Mouse (Mus musculus) forebrain, embryonic 11.5 days (tissue): ENCODE results near the gene Hyal2. TPM values are rescaled to one million over a fixed set of nuclear protein-coding genes. Genes with fewer than 3 reads are reported as not detected.

Experiments
- ATAC-seq: fragments of 200-750 bp; cut with Nextera tagmentation; replicated peaks from 2 replicates; pipeline ENCODE4 v1.8.0; 2017; ENCODE audit warnings: moderate TSS enrichment; ENCODE audit not compliant: low FRiP score
- DNase-seq: peaks from one replicate; pipeline ENCODE4 v3.0.0-alpha.2; 2017; ENCODE audit warnings: low spot score
- H3K27ac ChIP-seq: fragments of 300-500 bp; sonication (generic); 2 replicates; pipeline ENCODE4 v1.5.1; 2014; ENCODE audit warnings: low read depth, low read length
- H3K27me3 ChIP-seq: fragments of 300-500 bp; sonication (generic); 2 replicates; pipeline ENCODE4 v1.6.1; 2014; ENCODE audit warnings: mild to moderate bottlenecking, low read length, mixed read lengths; ENCODE audit not compliant: control insufficient read depth, insufficient read depth
- H3K36me3 ChIP-seq: fragments of 300-500 bp; sonication (generic); 2 replicates; pipeline ENCODE4 v1.6.1; 2014; ENCODE audit warnings: mild to moderate bottlenecking, low read length, moderate library complexity, mixed read lengths; ENCODE audit not compliant: control insufficient read depth, insufficient read depth
- H3K4me1 ChIP-seq: fragments of 300-500 bp; sonication (generic); replicated peaks from 2 replicates; pipeline ENCODE4 v1.6.1; 2014; ENCODE audit warnings: low read length, mixed read lengths; ENCODE audit not compliant: control insufficient read depth, insufficient read depth
- H3K4me2 ChIP-seq: fragments of 300-500 bp; sonication (generic); 2 replicates; pipeline ENCODE4 v1.6.1; 2014; ENCODE audit warnings: low read depth, mild to moderate bottlenecking, low read length, moderate library complexity, mixed read lengths; ENCODE audit not compliant: severe bottlenecking
- H3K4me3 ChIP-seq: fragments of 300-500 bp; sonication (generic); 2 replicates; pipeline ENCODE4 v1.5.1; 2014; ENCODE audit warnings: low read depth, low read length
- H3K9ac ChIP-seq: fragments of 300-500 bp; sonication (generic); 2 replicates; pipeline ENCODE4 v1.6.1; 2014; ENCODE audit warnings: low read length
- H3K9me3 ChIP-seq: fragments of 300-500 bp; sonication (generic); 2 replicates; pipeline ENCODE4 v1.6.1; 2016; ENCODE audit warnings: low read length, mixed read lengths; ENCODE audit not compliant: control insufficient read depth
- WGBS: fragments of 180-500 bp; shearing (Covaris S2); extraction: QIAGEN DNeasy Blood & Tissue Kit; methylation state at CpG from one replicate; pipeline ENCODE4 v1.1.7; 2014; 5-methylcytosine and 5-hydroxymethylcytosine counted together
- polyA plus RNA-seq: library from polyadenylated mRNA; unstranded; fragments of >200 nt; fragmentation: Nextera tagmentation; extraction: Ambion mirVana; gene quantifications from 2 replicates; pipeline ENCODE4 v1.2.1, GENCODE M21; 2014

The Hyal2 gene
- polyA plus RNA-seq, 1 experiment from 2014 or later = 129 TPM

DNA sequence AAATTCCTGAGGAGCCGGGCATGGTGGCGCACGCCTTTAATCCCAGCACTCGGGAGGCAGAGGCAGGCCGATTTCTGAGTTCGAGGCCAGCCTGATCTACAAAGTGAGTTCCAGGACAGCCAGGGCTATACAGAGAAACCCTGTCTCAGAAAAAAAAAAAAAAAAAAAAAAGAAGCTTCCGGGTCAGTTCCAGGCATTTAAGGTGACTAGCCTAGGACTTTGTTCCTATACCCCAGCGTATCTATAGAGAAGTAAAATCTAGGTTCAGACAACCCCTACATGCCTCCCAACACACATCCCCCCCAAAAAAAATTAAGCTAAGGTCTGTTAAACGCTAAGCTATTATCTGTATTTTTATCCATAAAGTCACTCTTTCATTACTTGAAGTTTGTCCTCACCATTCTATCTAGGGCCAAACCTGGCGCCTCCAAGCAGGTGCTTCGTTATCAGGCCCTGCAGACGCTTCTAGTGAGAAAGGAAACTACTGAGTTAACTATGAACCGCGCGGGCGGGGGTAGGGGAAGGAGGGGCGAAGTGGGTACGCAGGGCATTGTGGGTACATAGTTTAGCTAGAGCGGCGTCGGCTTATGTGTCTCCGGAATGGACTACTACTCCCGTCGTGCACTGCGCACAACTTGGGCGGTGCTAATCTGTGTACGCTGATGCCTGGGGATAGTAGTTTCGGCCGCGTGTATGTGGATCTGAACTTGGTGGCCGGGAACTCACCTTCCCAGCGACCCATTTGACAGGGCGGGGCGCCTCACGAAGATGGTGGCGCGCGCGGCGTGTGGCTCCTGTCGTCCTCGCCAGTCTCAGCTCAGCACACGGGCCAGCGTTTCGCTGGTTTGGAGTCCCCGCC is 19.5 kb downstream of the Hyal2 start, which contains the start of gene Ifrd2:
TSS of gene Ifrd2 (plus strand) at position 669 of the 859 bp plus-strand sequence.
- Histone ChIP-seq H3K4me2 (peak within 1 kb of the TSS; percentile 86), H3K27me3 (no peaks in the 10 kb centered on the region), H3K4me3 (peak within 1 kb of the TSS; percentile 64), H3K36me3 (peaks cover 3% of the 10 kb centered on the region; the same call in 1 of the 2 replicates), H3K9me3 (no peaks in the 10 kb centered on the region), H3K27ac (no peak within 1 kb of the TSS), H3K9ac (peak within 1 kb of the TSS; percentile 68), H3K4me1 (peaks cover 3% of the 10 kb centered on the region; the same call in 1 of the 2 replicates)
- peak; percentile 98 for ATAC-seq
- peak; percentile 97 for DNase-seq
- WGBS = 13% methylated on average over 46 of the region's 46 CpGs

DNA sequence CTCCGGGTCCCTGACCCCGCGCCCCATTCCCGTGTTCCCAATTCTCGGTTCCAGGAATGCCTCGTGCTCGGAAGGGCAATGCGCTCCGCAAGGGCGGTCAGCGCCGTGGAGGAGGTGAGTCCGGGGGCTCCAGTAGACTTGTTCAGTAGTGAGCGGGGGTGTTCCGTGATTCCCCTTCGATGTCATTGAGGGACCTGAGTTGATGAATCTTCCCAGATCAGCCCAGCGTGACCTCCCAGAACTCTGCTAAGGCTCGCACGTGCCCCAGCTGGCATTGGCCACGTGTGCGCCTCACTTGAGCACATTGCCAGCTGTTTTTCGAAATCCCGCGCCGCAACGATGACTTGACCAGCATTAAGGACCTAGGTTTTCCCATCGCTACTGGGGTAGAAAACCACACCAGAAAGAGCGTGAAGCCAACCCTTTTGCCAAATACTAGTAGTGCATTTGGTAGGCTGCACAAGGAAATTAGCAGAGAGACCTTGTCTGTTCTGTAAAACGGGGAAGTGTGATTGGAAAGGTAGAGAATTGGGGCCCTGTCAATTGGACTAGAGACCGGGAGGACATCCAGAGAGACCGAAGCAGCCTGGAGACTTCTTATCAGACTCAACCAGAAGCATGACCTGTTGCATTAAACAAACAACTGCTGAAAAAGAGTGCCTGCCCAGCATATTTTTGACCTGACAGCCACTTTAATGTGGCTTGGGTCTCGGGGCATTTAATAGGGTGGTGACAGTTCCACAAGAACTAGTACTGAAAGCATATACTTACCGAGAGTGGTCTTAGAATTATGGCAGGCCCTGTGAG is 20.3 kb downstream of the Hyal2 start:
- peak overlapping the region; percentile 86 for H3K4me2 ChIP-seq
- H3K27me3 ChIP-seq = no peaks in the 10 kb centered on the region
- 5% methylated on average over 33 of the region's 33 CpGs for WGBS
- no peaks in the 10 kb centered on the region for H3K9me3 ChIP-seq
- peaks cover 3% of the 10 kb centered on the region; the same call in 1 of the 2 replicates for H3K4me1 ChIP-seq
- H3K27ac ChIP-seq = no peak overlapping the region
- peaks cover 3% of the 10 kb centered on the region; the same call in 1 of the 2 replicates for H3K36me3 ChIP-seq
- no peak for ATAC-seq
- DNase-seq = no peak
- H3K4me3 ChIP-seq = peak overlapping the region; percentile 64
- H3K9ac ChIP-seq = peak overlapping the region; percentile 68

DNA sequence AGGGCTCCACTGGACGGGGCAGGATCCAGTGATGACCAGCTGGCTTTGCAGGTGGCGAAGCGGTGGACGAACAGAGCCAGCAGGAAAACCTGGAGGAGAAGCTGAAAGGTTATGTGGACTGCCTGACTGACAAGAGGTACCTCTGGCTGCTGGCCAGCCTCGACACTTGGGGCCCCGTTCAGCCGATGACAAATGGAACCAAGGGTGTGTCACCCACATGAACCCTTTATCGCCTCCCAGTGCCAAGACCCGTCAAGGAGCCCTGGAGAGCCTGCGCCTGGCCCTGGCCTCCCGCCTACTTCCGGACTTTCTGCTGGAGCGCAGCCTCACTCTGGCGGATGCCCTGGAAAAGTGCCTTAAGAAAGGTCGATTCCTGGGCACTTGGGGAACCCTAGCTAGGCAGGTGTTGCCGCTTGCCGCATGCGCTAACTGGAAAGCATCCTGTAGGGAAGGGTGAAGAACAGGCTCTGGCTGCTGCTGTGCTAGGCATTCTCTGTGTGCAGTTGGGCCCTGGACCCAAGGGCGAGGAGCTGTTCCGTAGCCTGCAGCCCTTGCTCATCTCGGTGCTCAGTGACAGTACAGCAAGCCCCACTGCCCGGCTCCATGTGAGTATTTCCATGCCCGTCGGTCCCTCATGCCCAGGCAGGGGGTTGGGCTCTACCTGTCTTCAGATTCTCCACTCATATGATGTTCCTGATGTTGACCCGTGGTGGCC is 22.5 kb downstream of the Hyal2 start:
- WGBS = 93% methylated on average over 25 of the region's 25 CpGs
- Histone ChIP-seq H3K4me2 (no peak overlapping the region), H3K4me3 (no peak overlapping the region), H3K4me1 (peaks cover 3% of the 10 kb centered on the region; the same call in 1 of the 2 replicates), H3K36me3 (peaks cover 3% of the 10 kb centered on the region; the same call in 1 of the 2 replicates), H3K27me3 (no peaks in the 10 kb centered on the region), H3K9me3 (no peaks in the 10 kb centered on the region), H3K9ac (no peak overlapping the region), H3K27ac (no peak overlapping the region)
- ATAC-seq (no peak), DNase-seq (no peak)

DNA sequence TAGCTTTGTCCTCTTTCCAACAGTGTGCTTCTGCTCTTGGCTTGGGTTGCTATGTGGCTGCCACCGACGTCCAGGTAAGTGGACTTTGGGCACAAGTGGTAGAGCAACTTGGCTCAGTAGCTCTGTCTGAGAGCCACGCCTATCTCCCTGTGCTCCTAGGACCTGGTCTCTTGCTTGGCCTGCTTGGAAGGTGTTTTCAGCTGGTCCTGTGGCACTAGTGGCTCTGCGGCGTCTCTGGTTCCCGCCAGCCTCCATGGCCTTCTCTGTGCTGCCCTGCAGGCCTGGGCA is 23.0 kb downstream of the Hyal2 start:
- H3K4me1 ChIP-seq = peaks cover 3% of the 10 kb centered on the region; the same call in 1 of the 2 replicates
- DNase-seq (no peak), ATAC-seq (no peak)
- WGBS = 96% methylated on average over 6 of the region's 6 CpGs
- no peak overlapping the region for H3K4me2 ChIP-seq
- H3K4me3 ChIP-seq = no peak overlapping the region
- H3K36me3 ChIP-seq = peaks cover 3% of the 10 kb centered on the region; the same call in 1 of the 2 replicates
- H3K27me3 ChIP-seq = no peaks in the 10 kb centered on the region
- H3K9me3 ChIP-seq = no peaks in the 10 kb centered on the region
- H3K9ac ChIP-seq = no peak overlapping the region
- H3K27ac ChIP-seq = no peak overlapping the region

DNA sequence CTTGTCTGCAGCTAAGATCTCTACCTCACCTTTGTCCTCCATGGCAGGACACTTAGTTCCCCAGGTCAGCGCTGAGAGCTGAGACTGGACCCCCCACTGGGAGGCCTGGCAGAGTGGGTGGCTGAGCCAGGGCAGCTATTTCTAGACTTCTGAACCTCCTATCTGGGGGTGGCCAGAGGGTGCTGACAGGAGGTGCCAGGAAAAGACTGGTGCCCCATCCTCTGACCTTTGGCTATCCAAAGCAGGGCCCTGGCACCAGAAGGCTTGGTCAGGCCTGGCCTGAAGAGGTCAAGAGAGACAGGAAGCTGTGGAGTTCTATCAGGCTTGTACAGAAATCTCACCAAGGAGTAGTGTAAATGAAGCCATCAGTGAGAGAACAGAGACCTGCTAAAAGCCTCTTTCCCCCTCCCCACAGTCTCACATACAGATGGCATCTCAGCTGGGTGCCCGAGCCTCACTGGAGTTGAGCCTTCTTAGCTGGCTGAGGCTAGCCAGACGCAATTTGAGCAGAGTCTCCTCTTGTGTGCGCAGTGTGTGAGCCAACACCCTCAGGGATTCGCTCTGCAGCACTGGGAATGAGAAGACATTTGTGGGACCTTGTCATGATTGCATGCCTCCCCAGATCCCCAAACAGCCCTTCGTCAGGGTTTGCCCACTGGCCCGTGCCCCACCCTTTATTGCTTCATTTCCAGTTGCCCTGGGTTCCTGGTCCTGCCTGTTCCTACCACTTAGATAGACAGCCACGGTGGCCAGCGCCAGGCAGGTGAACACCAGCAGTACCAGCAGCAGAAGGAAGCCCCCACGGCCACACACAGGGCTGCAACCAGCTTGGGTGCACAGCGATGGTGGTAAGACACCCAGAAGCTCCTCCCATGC is 25.6 kb downstream of the Hyal2 start:
- DNase-seq (no peak), ATAC-seq (no peak)
- Histone ChIP-seq H3K4me2 (no peak overlapping the region), H3K4me3 (no peak overlapping the region), H3K27ac (no peak overlapping the region), H3K27me3 (no peaks in the 10 kb centered on the region), H3K9me3 (no peaks in the 10 kb centered on the region), H3K9ac (no peak overlapping the region), H3K4me1 (peaks cover 1% of the 10 kb centered on the region; the same call in 1 of the 2 replicates), H3K36me3 (peaks cover 3% of the 10 kb centered on the region; the same call in 1 of the 2 replicates)
- WGBS = 83% methylated on average over 11 of the region's 11 CpGs

DNA sequence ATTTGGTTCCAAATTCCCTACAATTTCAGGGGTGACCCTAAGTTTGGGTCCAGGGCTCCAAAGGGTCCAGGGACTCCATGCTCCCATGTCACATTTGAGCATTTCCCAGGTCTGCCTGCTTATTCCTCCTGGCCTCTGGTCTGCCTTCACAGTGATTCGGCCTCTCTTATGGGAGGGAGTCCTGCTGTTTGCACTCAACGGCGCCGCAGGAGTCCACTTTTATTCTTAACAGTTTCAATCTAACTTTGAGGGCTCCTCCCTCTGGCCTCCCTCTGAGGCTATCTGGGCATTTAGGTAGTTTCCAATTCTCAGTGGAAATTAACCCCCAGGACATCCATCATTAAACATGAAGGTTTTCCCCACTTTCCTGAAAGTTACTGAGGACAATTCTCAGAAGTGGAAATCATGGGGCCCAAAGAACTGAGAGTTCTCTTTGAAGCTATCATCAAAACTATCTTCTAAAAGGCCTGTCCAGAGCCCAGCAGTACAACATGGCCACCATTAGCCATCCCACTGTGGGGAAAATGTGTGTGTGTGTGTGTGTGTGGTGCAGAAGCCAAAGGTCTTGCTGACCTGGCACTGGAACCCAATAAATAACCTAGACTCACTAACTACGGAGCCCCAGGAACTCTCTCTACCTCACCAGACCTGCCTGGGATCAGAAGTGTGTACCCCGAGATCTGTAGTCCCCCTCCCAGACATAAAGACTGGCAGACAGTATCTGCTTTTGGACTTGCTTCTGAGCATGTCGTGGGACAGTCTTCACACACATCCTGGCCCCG is 26.7 kb downstream of the Hyal2 start:
- ATAC-seq = no peak

More for the DNA sequence above, 26.7 kb downstream of the Hyal2 start:
- Histone ChIP-seq H3K9ac (no peak overlapping the region), H3K4me1 (no peaks in the 10 kb centered on the region), H3K27ac (no peak overlapping the region), H3K4me2 (no peak overlapping the region), H3K36me3 (peaks cover 3% of the 10 kb centered on the region; the same call in 1 of the 2 replicates), H3K4me3 (no peak overlapping the region), H3K27me3 (no peaks in the 10 kb centered on the region), H3K9me3 (no peaks in the 10 kb centered on the region)
- 76% methylated on average over 8 of the region's 8 CpGs for WGBS
- DNase-seq = no peak
